Mouse (Mus musculus) MEL (cell line): ENCODE data around the gene Acoxl.
A peak's percentile ranks its signal among the peaks of the same experiment; 100 is the strongest.

ENCODE experiments used
- CHD1 ChIP-seq: IDR thresholded peaks from 2 replicates; pipeline ENCODE4 v1.6.1; 2012; ENCODE audit warnings: low read depth, mild to moderate bottlenecking, inconsistent platforms, low read length, improper control_type of control experiment
- CTCF ChIP-seq, 3 experiments: IDR thresholded peaks in 2 of 3; conservative IDR thresholded peaks in 1 of 3; 2 replicates each; pipeline ENCODE4 v1.5.1; 2011 to 2012; ENCODE audit warnings: low read length in 3 of 3, low read depth in 2 of 3, mild to moderate bottlenecking in 2 of 3, improper control_type of control experiment in 1 of 3, inconsistent platforms in 1 of 3, mixed read lengths in 1 of 3, moderate library complexity in 1 of 3; ENCODE audit not compliant: control insufficient read depth in 1 of 3, insufficient read depth in 1 of 3, poor library complexity in 1 of 3, severe bottlenecking in 1 of 3
- GATA1 ChIP-seq: IDR thresholded peaks from 2 replicates; pipeline ENCODE4 v1.6.1; 2011; ENCODE audit warnings: low read depth, low read length, improper control_type of control experiment
- MEF2A ChIP-seq: IDR thresholded peaks from 2 replicates; pipeline ENCODE4 v1.6.1; 2014; ENCODE audit warnings: low read depth, mild to moderate bottlenecking, inconsistent platforms, low read length, improper control_type of control experiment; ENCODE audit not compliant: poor library complexity, insufficient replicate concordance, severe bottlenecking; ENCODE audit errors: extremely low read depth
- POLR2A ChIP-seq, 2 experiments: IDR thresholded peaks; 2 replicates each; pipeline ENCODE4 v1.6.1; 2011 to 2012; ENCODE audit warnings: low read length in 2 of 2, mild to moderate bottlenecking in 2 of 2, control low read depth in 1 of 2, improper control_type of control experiment in 1 of 2, low read depth in 1 of 2, moderate library complexity in 1 of 2; ENCODE audit not compliant: control insufficient read depth in 1 of 2, insufficient read depth in 1 of 2, poor library complexity in 1 of 2
- TBP ChIP-seq: IDR thresholded peaks from 2 replicates; pipeline ENCODE4 v1.8.0; 2011; ENCODE audit warnings: low read depth, low read length, improper control_type of control experiment
- USF1 ChIP-seq: IDR thresholded peaks from 2 replicates; pipeline ENCODE4 v1.6.1; 2014; ENCODE audit warnings: low read depth, mild to moderate bottlenecking, inconsistent platforms, low read length, improper control_type of control experiment, moderate library complexity
- ZMIZ1 ChIP-seq: IDR thresholded peaks from 2 replicates; pipeline ENCODE4 v1.6.1; 2012; ENCODE audit warnings: low read depth, mild to moderate bottlenecking, inconsistent platforms, low read length, improper control_type of control experiment, moderate library complexity

- no peak for TF ChIP-seq ZMIZ1
- TF ChIP-seq MEF2A = no peak
- no peak for TF ChIP-seq USF1
- TF ChIP-seq POLR2A (IDR thresholded peaks at IDR 0.05; ENCODE audit: control insufficient read depth in 1 of 2, insufficient read depth in 1 of 2, low read depth in 1 of 2, low read length in 2 of 2, poor library complexity in 1 of 2) = no peak
- TF ChIP-seq CHD1 = no peak
- no peak for TF ChIP-seq CTCF (IDR thresholded peaks at IDR 0.05 in 2 of 3, conservative IDR thresholded peaks at IDR 0.05 in 1 of 3; ENCODE audit: control insufficient read depth in 1 of 3, insufficient read depth in 1 of 3, low read depth in 2 of 3, low read length in 3 of 3, poor library complexity in 1 of 3, severe bottlenecking in 1 of 3)
- peak; percentile 18; the same call in 1 of the 2 replicates for TF ChIP-seq TBP
- TF ChIP-seq GATA1 = peak; percentile 72
These were observed 245.2 kb downstream of the Acoxl start for GRCm38 (mm10) chr2:128083844-128084243.
